Mouse (Mus musculus): ENCODE measurements around the gene Slc4a4. TPM values are rescaled to one million over a fixed set of nuclear protein-coding genes. Genes with fewer than 3 reads are reported as not detected.

Slc4a4 gene
- polyA plus RNA-seq, 1 experiment from 2014 or later: 7.3 TPM

- H3K36me3 ChIP-seq (ENCODE audit: control insufficient read depth, insufficient read depth, low read length): no peaks in the 10 kb centered on the region
- no peak overlapping the region for H3K4me3 ChIP-seq (ENCODE audit: control insufficient read depth in 1 of 2, insufficient read depth in 1 of 2, low read depth in 1 of 2, low read length in 2 of 2)
- peaks cover 5% of the 10 kb centered on the region; the same call in 1 of the 2 replicates for H3K9me3 ChIP-seq (ENCODE audit: control insufficient read depth, low read length)
- no peak for ATAC-seq (ENCODE audit: insufficient number of reproducible peaks, insufficient read depth, low FRiP score, low read depth)
- WGBS: 89% methylated on average over 6 of the region's 6 CpGs
- H3K9ac ChIP-seq (ENCODE audit: low read length): no peak overlapping the region
- H3K27me3 ChIP-seq (ENCODE audit: control insufficient read depth, insufficient read depth, low read length): no peaks in the 10 kb centered on the region
- H3K27ac ChIP-seq (replicated peaks in 1 of 2; ENCODE audit: control insufficient read depth in 1 of 2, insufficient read depth in 1 of 2, low read depth in 2 of 2, low read length in 2 of 2): no peak overlapping the region
- no peaks in the 10 kb centered on the region; a peak in 1 of 4 replicates for H3K4me1 ChIP-seq (ENCODE audit: control insufficient read depth in 2 of 2, insufficient read depth in 2 of 2, low read length in 2 of 2)
- H3K4me2 ChIP-seq (ENCODE audit: low read length): no peak overlapping the region
These were observed 10.0 kb downstream of the Slc4a4 start for GRCm38 (mm10) chr5:88896574-88896973.

- Histone ChIP-seq H3K27me3 (ENCODE audit: control insufficient read depth, insufficient read depth, low read length) (no peaks in the 10 kb centered on the region), H3K36me3 (ENCODE audit: control insufficient read depth, insufficient read depth, low read length) (no peaks in the 10 kb centered on the region), H3K4me2 (ENCODE audit: low read length) (no peak overlapping the region), H3K27ac (replicated peaks in 1 of 2; ENCODE audit: control insufficient read depth in 1 of 2, insufficient read depth in 1 of 2, low read depth in 2 of 2, low read length in 2 of 2) (no peak overlapping the region), H3K4me1 (ENCODE audit: control insufficient read depth in 2 of 2, insufficient read depth in 2 of 2, low read length in 2 of 2) (peaks cover 2 to 4% of the 10 kb centered on the region in 2 experiments; a peak in 3 of 4 replicates), H3K9me3 (ENCODE audit: control insufficient read depth, low read length) (0 out of 2 replicates have a peak, but pooled peaks cover 3% of the 10 kb centered on the region), H3K9ac (ENCODE audit: low read length) (no peak overlapping the region), H3K4me3 (ENCODE audit: control insufficient read depth in 1 of 2, insufficient read depth in 1 of 2, low read depth in 1 of 2, low read length in 2 of 2) (no peak overlapping the region)
- no peak for ATAC-seq (ENCODE audit: insufficient number of reproducible peaks, insufficient read depth, low FRiP score, low read depth)
- WGBS: 79% methylated on average over 4 of the region's 4 CpGs
These were observed 16.5 kb downstream of the Slc4a4 start for GRCm38 (mm10) chr5:88903111-88903510.

GRCm38 (mm10) chr5:88903526-88903925 lies 16.9 kb downstream of the Slc4a4 start:
- ATAC-seq (ENCODE audit: insufficient number of reproducible peaks, insufficient read depth, low FRiP score, low read depth): no peak
- 74% methylated on average over 1 of the region's 1 CpGs for whole genome bisulfite sequencing
- H3K27me3 ChIP-seq (ENCODE audit: control insufficient read depth, insufficient read depth, low read length): no peaks in the 10 kb centered on the region

GRCm38 (mm10) chr5:88904841-88905240 lies 18.2 kb downstream of the Slc4a4 start:
- WGBS: 26% methylated on average over 7 of the region's 7 CpGs
- Histone ChIP-seq H3K36me3 (ENCODE audit: control insufficient read depth, insufficient read depth, low read length) (no peaks in the 10 kb centered on the region), H3K9me3 (ENCODE audit: control insufficient read depth, low read length) (0 out of 2 replicates have a peak, but pooled peaks cover 3% of the 10 kb centered on the region), H3K27me3 (ENCODE audit: control insufficient read depth, insufficient read depth, low read length) (no peaks in the 10 kb centered on the region), H3K4me2 (ENCODE audit: low read length) (no peak overlapping the region), H3K9ac (ENCODE audit: low read length) (no peak overlapping the region), H3K4me3 (ENCODE audit: control insufficient read depth in 1 of 2, insufficient read depth in 1 of 2, low read depth in 1 of 2, low read length in 2 of 2) (no peak overlapping the region), H3K4me1 (ENCODE audit: control insufficient read depth in 2 of 2, insufficient read depth in 2 of 2, low read length in 2 of 2) (peaks cover 2 to 4% of the 10 kb centered on the region in 2 experiments; a peak in 2 of 4 replicates), H3K27ac (replicated peaks in 1 of 2; ENCODE audit: control insufficient read depth in 1 of 2, insufficient read depth in 1 of 2, low read depth in 2 of 2, low read length in 2 of 2) (peak overlapping the region in 1 of 2 experiments; percentile 33; a peak in 1 of 4 replicates)
- ATAC-seq (ENCODE audit: insufficient number of reproducible peaks, insufficient read depth, low FRiP score, low read depth): no peak

More at GRCm38 (mm10) chr5:88903526-88903925, 16.9 kb downstream of the Slc4a4 start:
- no peaks in the 10 kb centered on the region for H3K36me3 ChIP-seq (ENCODE audit: control insufficient read depth, insufficient read depth, low read length)
- H3K27ac ChIP-seq (replicated peaks in 1 of 2; ENCODE audit: control insufficient read depth in 1 of 2, insufficient read depth in 1 of 2, low read depth in 2 of 2, low read length in 2 of 2): no peak overlapping the region
- H3K4me2 ChIP-seq (ENCODE audit: low read length): no peak overlapping the region
- H3K4me1 ChIP-seq (ENCODE audit: control insufficient read depth in 2 of 2, insufficient read depth in 2 of 2, low read length in 2 of 2): peaks cover 2 to 4% of the 10 kb centered on the region in 2 experiments; a peak in 2 of 4 replicates
- H3K4me3 ChIP-seq (ENCODE audit: control insufficient read depth in 1 of 2, insufficient read depth in 1 of 2, low read depth in 1 of 2, low read length in 2 of 2): no peak overlapping the region
- no peak overlapping the region for H3K9ac ChIP-seq (ENCODE audit: low read length)
- 0 out of 2 replicates have a peak, but pooled peaks cover 3% of the 10 kb centered on the region for H3K9me3 ChIP-seq (ENCODE audit: control insufficient read depth, low read length)

- 98% methylated on average over 3 of the region's 3 CpGs for WGBS
- H3K4me3 ChIP-seq (ENCODE audit: control insufficient read depth in 1 of 2, insufficient read depth in 1 of 2, low read depth in 1 of 2, low read length in 2 of 2): no peak overlapping the region
These were observed 21.0 kb downstream of the Slc4a4 start for GRCm38 (mm10) chr5:88907615-88908014.

GRCm38 (mm10) chr5:88912629-88913028 lies 26.0 kb downstream of the Slc4a4 start:
- H3K27me3 ChIP-seq (ENCODE audit: control insufficient read depth, insufficient read depth, low read length): no peaks in the 10 kb centered on the region
- H3K4me2 ChIP-seq (ENCODE audit: low read length): no peak overlapping the region
- no peak for ATAC-seq (ENCODE audit: insufficient number of reproducible peaks, insufficient read depth, low FRiP score, low read depth)
- 66% methylated on average over 2 of the region's 2 CpGs for WGBS
- H3K27ac ChIP-seq (replicated peaks in 1 of 2; ENCODE audit: control insufficient read depth in 1 of 2, insufficient read depth in 1 of 2, low read depth in 2 of 2, low read length in 2 of 2): no peak overlapping the region
- H3K4me3 ChIP-seq (ENCODE audit: control insufficient read depth in 1 of 2, insufficient read depth in 1 of 2, low read depth in 1 of 2, low read length in 2 of 2): no peak overlapping the region
- H3K9me3 ChIP-seq (ENCODE audit: control insufficient read depth, low read length): 0 out of 2 replicates have a peak, but pooled peaks cover 2% of the 10 kb centered on the region
- H3K36me3 ChIP-seq (ENCODE audit: control insufficient read depth, insufficient read depth, low read length): no peaks in the 10 kb centered on the region
- peaks cover 16 to 21% of the 10 kb centered on the region in 2 experiments for H3K4me1 ChIP-seq (ENCODE audit: control insufficient read depth in 2 of 2, insufficient read depth in 2 of 2, low read length in 2 of 2)
- H3K9ac ChIP-seq (ENCODE audit: low read length): no peak overlapping the region

More at GRCm38 (mm10) chr5:88907615-88908014, 21.0 kb downstream of the Slc4a4 start:
- H3K27me3 ChIP-seq (ENCODE audit: control insufficient read depth, insufficient read depth, low read length): no peaks in the 10 kb centered on the region
- H3K4me2 ChIP-seq (ENCODE audit: low read length): no peak overlapping the region
- H3K4me1 ChIP-seq (ENCODE audit: control insufficient read depth in 2 of 2, insufficient read depth in 2 of 2, low read length in 2 of 2): peaks cover 4 to 7% of the 10 kb centered on the region in 2 experiments; a peak in 2 of 4 replicates
- H3K9ac ChIP-seq (ENCODE audit: low read length): no peak overlapping the region
- H3K9me3 ChIP-seq (ENCODE audit: control insufficient read depth, low read length): 0 out of 2 replicates have a peak, but pooled peaks cover 3% of the 10 kb centered on the region
- no peaks in the 10 kb centered on the region for H3K36me3 ChIP-seq (ENCODE audit: control insufficient read depth, insufficient read depth, low read length)
- ATAC-seq (ENCODE audit: insufficient number of reproducible peaks, insufficient read depth, low FRiP score, low read depth): no peak
- no peak overlapping the region for H3K27ac ChIP-seq (replicated peaks in 1 of 2; ENCODE audit: control insufficient read depth in 1 of 2, insufficient read depth in 1 of 2, low read depth in 2 of 2, low read length in 2 of 2)

GRCm38 (mm10) chr5:88915082-88915481 lies 28.5 kb downstream of the Slc4a4 start:
- Histone ChIP-seq H3K36me3 (ENCODE audit: control insufficient read depth, insufficient read depth, low read length) (no peaks in the 10 kb centered on the region), H3K27me3 (ENCODE audit: control insufficient read depth, insufficient read depth, low read length) (no peaks in the 10 kb centered on the region), H3K4me1 (ENCODE audit: control insufficient read depth in 2 of 2, insufficient read depth in 2 of 2, low read length in 2 of 2) (peaks cover 16 to 21% of the 10 kb centered on the region in 2 experiments), H3K4me3 (ENCODE audit: control insufficient read depth in 1 of 2, insufficient read depth in 1 of 2, low read depth in 1 of 2, low read length in 2 of 2) (no peak overlapping the region), H3K27ac (replicated peaks in 1 of 2; ENCODE audit: control insufficient read depth in 1 of 2, insufficient read depth in 1 of 2, low read depth in 2 of 2, low read length in 2 of 2) (no peak overlapping the region), H3K4me2 (ENCODE audit: low read length) (no peak overlapping the region), H3K9ac (ENCODE audit: low read length) (no peak overlapping the region), H3K9me3 (ENCODE audit: control insufficient read depth, low read length) (no peaks in the 10 kb centered on the region)
- no peak for ATAC-seq (ENCODE audit: insufficient number of reproducible peaks, insufficient read depth, low FRiP score, low read depth)
- WGBS: 84% methylated on average over 5 of the region's 5 CpGs
